Mouse (Mus musculus) embryo, embryonic 10 days (tissue): Measurements from ENCODE around the gene Gm13084.
"Not testable (repeated sequence)": the region's sequence is repeated elsewhere in the genome, so short reads cannot be mapped to it uniquely, and the experiment has no call there.

Experiments used
- DNase-seq: peaks from one replicate; pipeline ENCODE4 v3.0.0-alpha.2; 2015; ENCODE audit warnings: low spot score

Gene Gm13084

DNA sequence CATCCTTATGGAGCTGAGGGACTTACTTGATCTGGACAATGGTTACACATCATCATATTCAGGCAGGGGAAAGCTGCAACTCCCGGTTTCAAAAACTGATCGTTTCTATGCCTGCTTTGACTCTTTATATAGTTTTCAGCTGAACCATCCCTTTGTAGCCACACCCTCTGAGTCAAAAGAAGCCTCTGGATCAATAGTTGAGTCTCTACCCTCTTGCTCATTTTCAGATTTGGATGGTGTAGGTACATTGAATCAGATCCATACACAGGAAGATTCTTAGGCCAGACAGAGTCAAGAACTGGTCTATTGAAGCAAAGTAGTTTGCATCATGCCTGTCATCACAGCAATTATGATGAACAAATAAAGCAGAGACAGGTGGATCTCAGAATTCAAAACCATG lies at the start of gene Gm13084:
Gm13084 (minus strand) TSS at position 101 of the 400 bp plus-strand sequence.
- no peak for DNase-seq

DNA sequence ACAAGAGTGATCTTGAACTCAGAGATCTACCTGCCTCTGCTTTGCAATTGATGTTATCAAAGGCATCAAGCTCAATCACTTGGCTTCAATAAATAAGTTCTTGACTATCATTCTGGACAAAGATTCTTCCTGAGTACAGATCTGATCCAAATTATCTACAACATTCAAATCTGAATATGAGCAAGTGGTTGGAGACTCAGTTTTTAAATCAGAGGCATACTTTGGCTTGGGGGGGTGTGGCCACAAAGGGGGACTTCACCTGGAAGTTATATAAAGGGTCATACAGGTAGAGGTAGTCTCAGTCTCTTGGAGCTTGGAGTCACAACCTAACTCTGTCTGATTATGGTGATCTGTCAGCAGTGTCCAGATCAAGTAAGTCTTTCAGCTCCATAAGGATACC lies 30.3 kb upstream of the Gm13084 start, which contains the start of gene Gm13103:
Gm13103 (plus strand) TSS at position 301 of the 400 bp plus-strand sequence.
- not testable (repeated sequence) for DNase-seq

DNA sequence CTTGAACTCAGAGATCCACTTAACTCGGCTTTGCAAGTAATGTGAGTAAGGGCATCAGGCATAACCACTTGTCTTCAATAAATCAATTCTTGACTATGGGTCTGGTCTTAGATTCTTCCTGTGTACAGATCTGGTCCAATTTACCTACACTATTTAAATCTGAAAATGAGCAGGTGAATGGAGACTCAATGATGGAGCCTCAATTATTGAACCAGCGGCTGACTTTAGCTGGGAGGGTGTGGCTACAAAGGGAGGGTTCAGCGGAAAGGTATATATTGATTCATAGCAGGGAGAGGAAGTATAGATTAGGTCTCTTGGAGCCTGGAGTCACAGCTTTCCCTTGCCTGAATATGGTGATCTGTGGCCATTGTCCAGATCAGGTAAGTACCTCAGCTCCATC lies 26.8 kb downstream of the Gm13084 start, which contains the start of gene Gm13023:
Gm13023 (plus strand) TSS at position 301 of the 400 bp plus-strand sequence.
- not testable (repeated sequence) for DNase-seq
